Mouse (Mus musculus): Measurements from ENCODE around the gene Olfr434. TPM values are rescaled to one million over a fixed set of nuclear protein-coding genes. Genes with fewer than 3 reads are reported as not detected.

Olfr434 gene
- total RNA-seq, 2 experiments from 2014 or later = not detected

Other genes with a start within 250 kb of the Olfr434 start
- not detected for gene Olfr441, start 106.7 kb upstream of the Olfr434 start, total RNA-seq (2021)
- not detected for gene Olfr237-ps1, start 66.5 kb upstream of the Olfr434 start, total RNA-seq (2021)
- not detected for gene Olfr437, start 49.7 kb upstream of the Olfr434 start, total RNA-seq (2021)
- not detected for gene Olfr13, start 40.9 kb upstream of the Olfr434 start, total RNA-seq (2021)
- not detected for gene Olfr435, start 15.9 kb upstream of the Olfr434 start, total RNA-seq (2021)
- not detected for gene Olfr47, start 18.5 kb downstream of the Olfr434 start, total RNA-seq (2021)
- gene Arhgef5, start 52.6 kb downstream of the Olfr434 start, total RNA-seq (2021) = 1 to 10 TPM; 3.0 to 3.3 TPM
- gene Nobox, start 96.5 kb downstream of the Olfr434 start, total RNA-seq (2021) = not detected

Data from gastrocnemius, postnatal 36 days (tissue).